Mouse (Mus musculus): ENCODE data around the gene Sytl1. TPM values are rescaled to one million over a fixed set of nuclear protein-coding genes. Genes with fewer than 3 reads are reported as not detected.

Gene Sytl1
- total RNA-seq, 2 experiments from 2014 or later, result not detected

- Histone ChIP-seq H3K27ac (no peak overlapping the region), H3K4me3 (no peak overlapping the region)
- TF ChIP-seq CTCF (IDR thresholded peaks at IDR 0.05), result no peak
- no peak for DNase-seq
- intact Hi-C loops (cut with DNase I), result no loop called here
Measured at GRCm38 (mm10) chr4:133255392-133255791, 7.5 kb downstream of the Sytl1 start.

DNA sequence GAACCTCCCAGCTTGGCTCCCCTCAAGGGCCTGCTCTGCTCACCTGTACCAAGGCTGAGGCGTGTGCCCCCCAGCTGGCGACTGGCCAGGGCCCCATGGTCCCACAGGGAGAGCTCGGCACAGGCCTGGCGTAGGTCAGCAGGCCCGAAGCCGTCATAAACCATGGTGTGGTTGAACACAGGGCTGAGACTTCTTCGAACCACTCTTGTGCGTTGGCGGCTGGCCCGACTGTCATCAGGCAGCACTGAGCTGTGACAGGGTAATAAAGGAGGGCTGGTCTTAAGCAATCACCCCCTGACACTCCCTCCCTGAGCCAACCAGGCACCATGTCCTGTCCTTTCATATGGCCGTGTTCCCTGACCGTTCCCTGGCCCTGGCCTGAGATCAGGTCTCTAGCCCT is 9.5 kb downstream of the Sytl1 start:
- H3K27ac ChIP-seq, result no peak overlapping the region
- no peak for TF ChIP-seq CTCF (IDR thresholded peaks at IDR 0.05)
- peak; percentile 64 for DNase-seq
- no peak overlapping the region for H3K4me3 ChIP-seq
- intact Hi-C loops (cut with DNase I), result no loop called here

DNA sequence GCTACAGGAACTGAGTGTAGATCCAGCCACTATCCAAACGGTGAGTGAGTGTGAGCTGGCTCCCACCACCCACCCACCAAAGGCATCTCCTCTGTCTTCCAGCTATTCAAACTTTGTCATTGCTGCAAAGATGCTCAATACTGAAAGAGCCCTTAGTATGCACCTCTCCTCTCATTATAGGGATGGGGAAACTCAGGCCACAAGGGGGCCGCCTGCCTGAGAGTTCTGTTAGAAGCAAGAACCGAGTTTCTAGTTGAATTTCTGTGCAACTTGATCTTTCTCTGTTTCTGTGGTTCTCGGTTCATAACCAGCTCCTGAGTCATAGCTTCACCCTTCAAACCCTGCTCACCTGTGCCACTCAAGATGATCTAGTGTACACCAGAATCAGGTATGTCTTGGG is 10.8 kb downstream of the Sytl1 start:
- H3K4me3 ChIP-seq, result no peak overlapping the region
- intact Hi-C loops (cut with DNase I), result no loop called here

GRCm38 (mm10) chr4:133251214-133251613 is 11.7 kb downstream of the Sytl1 start:
- no peak for TF ChIP-seq CTCF (IDR thresholded peaks at IDR 0.05)
- intact Hi-C loops (cut with DNase I), result loop anchor here (2.0 kb wide), 1 partner anchor 242 kb away; no protein-coding TSS in a partner anchor
- peak; percentile 52 for DNase-seq
- Histone ChIP-seq H3K27ac (no peak overlapping the region; the same call in 1 of the 2 replicates), H3K4me3 (peak overlapping the region; percentile 47)

More for the DNA sequence above, 10.8 kb downstream of the Sytl1 start:
- no peak overlapping the region for H3K27ac ChIP-seq
- TF ChIP-seq CTCF (IDR thresholded peaks at IDR 0.05), result no peak
- DNase-seq, result no peak

DNA sequence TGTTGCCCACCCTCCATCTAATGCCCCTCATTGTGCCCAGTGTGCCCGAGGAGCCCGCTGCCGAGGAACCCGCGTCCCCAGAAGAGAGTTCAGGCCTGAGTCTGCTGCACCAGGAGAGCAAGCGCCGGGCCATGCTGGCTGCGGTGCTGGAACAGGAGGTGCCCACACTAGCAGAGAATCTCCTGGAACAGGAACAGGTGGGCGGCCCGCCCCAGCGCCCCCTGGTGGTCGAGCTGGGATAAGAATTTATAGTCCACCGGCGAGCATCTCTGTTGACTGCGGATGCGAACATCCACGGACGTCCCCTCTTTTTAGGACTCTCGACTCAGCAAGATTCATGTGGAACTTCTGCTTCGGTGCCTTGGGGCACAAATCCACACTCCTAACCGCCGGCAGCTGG is 12.3 kb downstream of the Sytl1 start:
- TF ChIP-seq CTCF (IDR thresholded peaks at IDR 0.05), result peak; percentile 96; the same call in 1 of the 2 replicates
- Histone ChIP-seq H3K4me3 (peak overlapping the region; percentile 47), H3K27ac (peak overlapping the region; percentile 56)
- peak; percentile 91 for DNase-seq
- intact Hi-C loops (cut with DNase I), result loop anchor here (2.0 kb wide), 1 partner anchor 242 kb away; no protein-coding TSS in a partner anchor

DNA sequence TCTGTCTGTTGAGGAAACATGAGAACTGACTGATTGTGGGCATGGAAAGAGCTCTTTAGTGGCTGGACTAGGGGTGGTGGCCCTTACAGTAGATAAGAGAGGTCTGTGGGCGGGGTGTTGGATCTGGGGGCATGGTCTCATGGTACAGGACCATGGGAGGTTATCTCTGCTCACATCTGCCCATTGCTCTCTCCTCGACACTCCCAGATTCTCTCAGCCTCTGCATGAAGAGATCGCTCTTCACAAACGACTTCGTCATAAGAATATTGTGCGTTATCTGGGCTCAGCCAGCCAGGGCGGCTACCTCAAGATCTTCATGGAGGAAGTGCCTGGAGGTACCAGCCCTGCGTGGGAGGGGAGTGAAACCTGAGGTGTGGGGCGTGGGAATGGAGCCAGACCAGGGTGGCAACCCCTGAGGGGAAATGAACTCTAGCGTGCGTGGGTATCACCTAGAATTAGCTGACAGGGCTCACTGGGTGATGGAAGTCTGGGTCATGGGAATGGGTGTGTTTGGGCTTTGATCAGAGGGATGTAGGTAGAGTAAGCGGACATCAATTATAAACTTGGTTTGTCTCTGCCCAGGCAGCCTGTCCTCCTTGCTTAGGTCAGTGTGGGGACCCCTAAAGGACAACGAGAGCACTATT is 15.0 kb downstream of the Sytl1 start:
- Histone ChIP-seq H3K4me3 (no peak overlapping the region), H3K27ac (no peak overlapping the region; the same call in 1 of the 2 replicates)
- intact Hi-C loops (cut with DNase I), result no loop called here
- TF ChIP-seq CTCF (IDR thresholded peaks at IDR 0.05), result no peak
- no peak for DNase-seq

GRCm38 (mm10) chr4:133247072-133247471 is 15.8 kb downstream of the Sytl1 start:
- H3K4me3 ChIP-seq, result peak overlapping the region; percentile 64
- peak; percentile 61 for DNase-seq
- intact Hi-C loops (cut with DNase I), result no loop called here
- TF ChIP-seq CTCF (IDR thresholded peaks at IDR 0.05), result no peak
- peak overlapping the region; percentile 76 for H3K27ac ChIP-seq

GRCm38 (mm10) chr4:133244289-133244688 is 18.6 kb downstream of the Sytl1 start:
- TF ChIP-seq CTCF (IDR thresholded peaks at IDR 0.05), result no peak
- intact Hi-C loops (cut with DNase I), result no loop called here
- Histone ChIP-seq H3K27ac (no peak overlapping the region), H3K4me3 (no peak overlapping the region)
- no peak for DNase-seq

DNA sequence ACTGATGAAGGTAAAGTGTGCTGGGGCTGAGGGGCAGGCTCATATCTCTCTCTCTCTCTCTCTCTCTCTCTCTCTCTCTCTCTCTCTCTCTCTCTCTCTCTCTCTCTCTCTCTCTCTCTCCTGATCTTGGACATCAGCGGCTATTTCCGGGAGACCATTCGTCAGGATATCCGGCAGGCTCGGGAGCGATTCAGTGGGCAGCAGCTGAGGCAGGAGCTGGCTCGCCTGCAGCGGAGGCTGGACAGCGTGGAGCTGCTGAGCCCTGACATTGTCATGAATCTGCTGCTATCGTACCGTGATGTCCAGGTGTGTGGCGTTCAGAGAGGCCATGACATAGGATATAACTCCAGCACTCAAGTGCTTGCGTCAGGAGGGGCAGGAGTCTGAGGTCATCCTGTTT is 19.4 kb downstream of the Sytl1 start:
- H3K4me3 ChIP-seq, result peak overlapping the region; percentile 70
- no peak for TF ChIP-seq CTCF (IDR thresholded peaks at IDR 0.05)
- no peak for DNase-seq
- H3K27ac ChIP-seq, result peak overlapping the region; percentile 99
- intact Hi-C loops (cut with DNase I), result no loop called here

DNA sequence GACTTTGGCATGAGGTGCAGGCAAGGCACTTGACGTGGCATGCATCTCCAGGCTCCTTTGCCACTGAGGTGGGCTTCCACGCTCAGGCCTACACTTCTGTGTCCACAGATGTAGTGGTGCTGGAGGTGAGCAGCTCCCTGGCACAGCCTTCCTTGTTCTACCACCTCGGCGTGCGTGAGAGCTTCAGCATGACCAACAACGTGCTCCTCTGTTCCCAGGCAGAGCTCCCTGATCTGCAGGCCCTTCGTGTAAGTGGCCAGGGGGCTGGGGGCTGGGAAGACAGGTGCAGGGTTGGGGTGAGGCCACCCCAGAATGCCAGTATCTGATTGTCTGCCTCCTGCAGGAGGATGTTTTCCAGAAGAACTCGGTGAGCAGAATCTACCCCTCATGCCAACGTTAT is 20.2 kb downstream of the Sytl1 start:
- Histone ChIP-seq H3K4me3 (peak overlapping the region; percentile 70), H3K27ac (peak overlapping the region; percentile 99)
- DNase-seq, result no peak
- TF ChIP-seq CTCF (IDR thresholded peaks at IDR 0.05), result no peak
- intact Hi-C loops (cut with DNase I), result no loop called here

- peak overlapping the region; percentile 99 for H3K27ac ChIP-seq
- no peak for TF ChIP-seq CTCF (IDR thresholded peaks at IDR 0.05)
- intact Hi-C loops (cut with DNase I), result no loop called here
- peak overlapping the region; percentile 70 for H3K4me3 ChIP-seq
- no peak for DNase-seq
Measured at GRCm38 (mm10) chr4:133241910-133242309, 21.0 kb downstream of the Sytl1 start.

DNA sequence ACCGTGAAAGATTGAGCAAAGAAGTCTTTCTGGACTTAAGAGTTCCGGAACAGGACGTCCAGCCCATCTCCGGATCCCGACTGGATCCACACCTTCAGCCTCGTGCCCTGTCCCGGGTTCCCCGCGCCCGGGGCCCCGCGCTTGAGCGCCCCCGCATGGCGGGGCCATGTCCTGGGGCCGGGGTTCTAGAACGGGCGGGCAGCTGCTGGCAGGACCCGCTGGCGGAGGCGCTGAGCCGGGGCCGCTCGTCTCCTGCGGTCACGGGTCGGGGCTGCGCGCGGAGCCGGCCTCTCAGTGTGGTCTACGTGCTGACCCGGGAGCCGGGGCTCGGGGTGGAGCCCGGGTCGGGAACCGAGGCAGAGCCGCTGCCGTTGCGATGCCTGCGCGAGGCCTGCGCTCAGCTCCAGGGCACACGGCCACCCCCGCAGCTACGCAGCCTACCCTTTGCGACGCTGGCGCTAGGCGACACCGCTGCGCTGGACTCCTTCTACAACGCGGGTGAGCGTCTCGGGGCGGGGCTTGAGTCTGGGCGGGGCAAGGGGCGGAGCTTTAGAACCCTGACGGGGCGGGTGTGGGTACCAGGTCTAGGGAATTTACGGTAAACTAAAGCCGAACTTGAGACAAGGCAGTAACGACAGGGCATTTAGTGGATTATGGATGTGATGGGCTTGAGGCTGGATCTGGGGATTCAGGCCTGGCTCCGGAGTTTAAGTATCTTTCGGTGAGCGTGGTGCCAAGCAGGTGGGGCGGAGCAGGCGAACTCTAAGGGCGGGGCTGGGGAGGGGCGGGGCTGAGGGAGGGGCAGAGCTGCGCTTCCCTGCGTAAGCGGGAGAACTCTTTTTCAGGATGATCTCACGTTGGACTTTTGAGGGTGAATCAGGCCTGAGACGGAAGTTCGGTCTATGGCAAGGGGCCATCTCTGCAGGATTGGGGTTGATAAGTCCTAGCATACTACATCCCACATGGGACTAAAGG is 21.7 kb downstream of the Sytl1 start:
- peak overlapping the region; percentile 99 for H3K27ac ChIP-seq
- DNase-seq, result peak; percentile 95
- intact Hi-C loops (cut with DNase I), result no loop called here
- TF ChIP-seq CTCF (IDR thresholded peaks at IDR 0.05), result peak; percentile 54
- peak overlapping the region; percentile 70 for H3K4me3 ChIP-seq

GRCm38 (mm10) chr4:133240490-133240921 is 22.4 kb downstream of the Sytl1 start, which contains the start of gene Map3k6:
TSS of gene Map3k6 (plus strand) at chr4:133240818.
- TF ChIP-seq CTCF (IDR thresholded peaks at IDR 0.05), result no peak
- H3K4me3 ChIP-seq, result peak within 1 kb of the TSS; percentile 70
- DNase-seq, result peak; percentile 92
- H3K27ac ChIP-seq, result peak within 1 kb of the TSS; percentile 99
- intact Hi-C loops (cut with DNase I), result no loop called here

Measured in gastrocnemius, adult 2 months (tissue).